ENCODE assay signal across 18 mouse cellular contexts in the genomic region with DNA sequence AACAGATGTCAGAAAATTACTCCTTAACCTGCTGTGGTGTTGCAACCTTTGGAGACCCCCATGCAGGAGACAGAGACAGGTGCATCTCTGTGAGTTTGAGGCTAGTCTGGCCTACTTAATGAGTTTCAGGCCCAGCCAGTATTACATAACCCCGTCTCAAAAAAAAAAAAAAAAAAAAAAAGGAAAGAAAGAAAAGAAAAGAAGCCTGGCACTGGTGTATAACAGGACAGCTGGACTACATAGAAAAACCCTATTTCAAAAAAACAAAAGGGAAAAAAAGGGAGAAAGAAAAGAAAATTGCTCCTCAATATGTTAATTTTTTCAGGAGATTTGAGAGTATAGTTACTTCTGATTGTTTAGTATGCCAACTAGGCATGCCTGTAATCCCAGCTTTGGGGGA. TPM values are rescaled to one million over a fixed set of nuclear protein-coding genes. Genes with fewer than 3 reads are reported as not detected.
DNase-seq lines count a peak whose midpoint lies in the region; TF ChIP-seq lines count a peak whose summit lies in the region.
"Had no signal": no experiment of that assay in that cellular context is flagged by ENCODE, and none has a peak within 500 bp of the region (broad histone marks: within the 10 kb centered on the region; RNA-seq: fewer than 3 reads in every experiment).

No protein-coding gene starts in this region.

- in situ Hi-C loops in ES-E14 (cut with MboI; ENCODE audit: low sequenced_read_pairs in 2 of 2, unreplicated experiment in 2 of 2), result no loop called here

- 0 out of 4 replicates have a peak overlapping the region, but pooled peaks of 1 of the 2 experiments have one; percentile 14 for H3K4me3 ChIP-seq in ES-E14 (ENCODE audit: insufficient read depth in 1 of 2, low read depth in 1 of 2, low read length in 2 of 2, poor library complexity in 1 of 2, severe bottlenecking in 1 of 2)
- no peak overlapping the region for H3K4me3 ChIP-seq in brown adipose tissue, adult 24 weeks (ENCODE audit: insufficient read depth, low read depth, low read length)
- H3K4me3 ChIP-seq: forebrain, embryonic 15.5 days had no signal

- H3K27ac ChIP-seq in ES-E14 (ENCODE audit: insufficient read depth, low read depth, low read length, poor library complexity, severe bottlenecking), result peak overlapping the region; percentile 90
- H3K27ac ChIP-seq in brown adipose tissue, adult 24 weeks (replicated peaks; ENCODE audit: low read depth, low read length), result peak overlapping the region; percentile 37
- H3K27ac ChIP-seq: forebrain, embryonic 15.5 days; hindbrain, embryonic 14.5 days; hindbrain, postnatal 0 days had no signal

- peak; percentile 6 for DNase-seq in thymus, postnatal 25 days
- no peak for DNase-seq in thymus, postnatal 36 days
- no peak for DNase-seq in ES-E14 (ENCODE audit: low read depth, low spot score)
- no peak for DNase-seq in kidney, postnatal 14 days
- DNase-seq in cerebellum, adult 9-10 months, result no peak
- DNase-seq: adrenal gland, postnatal 10 days; adrenal gland, postnatal 36 days; cerebellum, adult 11 months; cerebellum, adult 2 months; cerebellum, postnatal 10 days; cerebellum, postnatal 36 days; gastrocnemius, postnatal 10 days; gastrocnemius, postnatal 36 days; kidney, adult 18-20 months had no signal

- no peaks in the 10 kb centered on the region for H3K9me3 ChIP-seq in ES-E14 (ENCODE audit: control insufficient read depth, insufficient read depth, low read depth, low read length)
- H3K9me3 ChIP-seq: forebrain, embryonic 15.5 days had no signal

- H3K36me3 ChIP-seq in ES-E14 (ENCODE audit: control insufficient read depth, insufficient read depth, low read length, poor library complexity, severe bottlenecking), result no peaks in the 10 kb centered on the region; the same call in 1 of the 2 replicates
- H3K36me3 ChIP-seq: forebrain, embryonic 15.5 days had no signal

- peaks cover 3 to 12% of the 10 kb centered on the region in 2 experiments; a peak in 2 of 4 replicates for H3K4me1 ChIP-seq in ES-E14 (ENCODE audit: control insufficient read depth in 2 of 2, insufficient read depth in 2 of 2, low read length in 2 of 2, poor library complexity in 1 of 2)
- no peaks in the 10 kb centered on the region for H3K4me1 ChIP-seq in brown adipose tissue, adult 24 weeks (ENCODE audit: control insufficient read depth, insufficient read depth, insufficient read length, low read length)

- H3K9ac ChIP-seq in ES-E14 (ENCODE audit: insufficient read depth, low read depth, low read length, poor library complexity, severe bottlenecking), result no peak overlapping the region
- H3K9ac ChIP-seq: forebrain, embryonic 15.5 days; hindbrain, embryonic 14.5 days had no signal

TF ChIP-seq in ES-E14, 5 proteins besides CTCF, POLR2A, EP300 and RAD21:
- no peak for TF ChIP-seq CHD2 (IDR thresholded peaks at IDR 0.05; ENCODE audit: low read depth, low read length)
- 0 out of 2 replicates have a peak, but pooled peaks have one; percentile 65 for TF ChIP-seq ZNF384 (IDR thresholded peaks at IDR 0.05; ENCODE audit: low read depth, low read length)

RNA-seq across cellular contexts. Expression of gene Txlng, which starts 1.8 kb away (rescaled TPM):
- 36.5 and 42.4 TPM in 2 replicates for total RNA-seq in ES-E14 (2012; rRNA removed)
- 24.7 and 25.5 TPM in 2 replicates for polyA plus RNA-seq in brown adipose tissue, adult 24 weeks (2012; ENCODE audit: insufficient read depth, insufficient read length, missing spikeins)

RNA-seq across cellular contexts. Expression of gene Syap1, which starts 57.2 kb away (rescaled TPM):
- 7.1 and 11.8 TPM in 2 replicates for total RNA-seq in ES-E14 (2012; rRNA removed)
- 135 and 150 TPM in 2 replicates for polyA plus RNA-seq in brown adipose tissue, adult 24 weeks (2012; ENCODE audit: insufficient read depth, insufficient read length, missing spikeins)
